Mouse (Mus musculus): ENCODE measurements at regions not wholly inside any gene's neighbourhood (a gene's known extent, or its start where the extent isn't known, plus 50 kb on each side); places are given as distances from the start of the nearest gene placed in this dataset.
A peak's percentile ranks its signal among the peaks of the same experiment; 100 is the strongest.

DNA sequence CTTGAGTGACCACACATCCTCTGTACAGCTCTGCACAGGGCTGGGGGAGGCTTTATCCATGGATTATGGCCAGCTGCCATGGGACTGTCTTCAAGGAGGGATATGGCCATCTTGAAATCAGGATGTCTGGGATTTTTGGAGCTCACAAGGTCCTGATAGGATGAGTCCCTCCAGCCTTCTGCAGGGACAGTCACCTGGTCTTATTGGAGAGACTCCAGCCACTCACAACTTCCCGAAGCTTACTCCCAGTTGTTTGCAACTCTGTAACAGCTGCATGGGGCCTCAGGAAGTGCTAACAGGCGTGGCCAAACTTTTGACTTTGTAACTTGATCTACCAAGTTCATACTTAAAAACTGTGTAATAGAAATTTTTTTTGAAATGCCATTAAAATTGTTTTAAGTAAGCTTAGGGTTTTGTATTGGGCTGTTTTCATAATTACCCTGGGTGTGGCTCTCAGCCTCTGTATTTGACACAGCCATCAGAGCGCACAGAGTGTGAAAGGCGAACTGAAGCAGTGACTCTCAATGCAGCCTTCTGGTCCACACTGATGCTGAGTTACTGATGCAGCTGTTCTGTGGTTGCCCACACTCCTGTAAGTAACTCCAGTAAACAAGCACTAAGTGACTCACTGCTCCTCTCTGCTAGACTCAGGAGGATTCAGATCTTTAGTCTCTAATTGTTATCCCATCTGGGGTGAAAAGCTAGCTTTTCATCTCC, 84.0 kb upstream of the Zc3h12a start:
- ATAC-seq (replicated peaks; ENCODE audit: poor library complexity), result no peak

DNA sequence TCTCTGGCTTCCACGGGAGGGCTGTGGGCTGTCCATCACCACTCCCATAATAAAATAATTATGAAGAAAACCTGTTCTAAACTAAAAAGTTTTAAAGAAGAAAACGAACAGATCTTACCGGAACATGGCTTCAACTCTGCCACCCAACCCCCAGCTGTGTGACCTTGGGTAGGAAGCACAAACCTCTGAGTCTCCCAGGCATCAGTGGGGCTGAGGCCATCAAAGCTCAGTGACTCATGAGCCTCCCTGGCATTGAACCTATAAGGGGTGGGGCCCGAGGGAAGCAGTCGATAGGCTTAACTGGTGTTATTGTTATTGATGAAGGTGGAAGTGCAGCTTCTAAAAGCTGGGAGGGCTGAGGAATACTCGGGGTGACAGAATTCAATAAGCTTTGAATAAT, 83.1 kb upstream of the Zc3h12a start:
- no peak for ATAC-seq (replicated peaks; ENCODE audit: poor library complexity)

DNA sequence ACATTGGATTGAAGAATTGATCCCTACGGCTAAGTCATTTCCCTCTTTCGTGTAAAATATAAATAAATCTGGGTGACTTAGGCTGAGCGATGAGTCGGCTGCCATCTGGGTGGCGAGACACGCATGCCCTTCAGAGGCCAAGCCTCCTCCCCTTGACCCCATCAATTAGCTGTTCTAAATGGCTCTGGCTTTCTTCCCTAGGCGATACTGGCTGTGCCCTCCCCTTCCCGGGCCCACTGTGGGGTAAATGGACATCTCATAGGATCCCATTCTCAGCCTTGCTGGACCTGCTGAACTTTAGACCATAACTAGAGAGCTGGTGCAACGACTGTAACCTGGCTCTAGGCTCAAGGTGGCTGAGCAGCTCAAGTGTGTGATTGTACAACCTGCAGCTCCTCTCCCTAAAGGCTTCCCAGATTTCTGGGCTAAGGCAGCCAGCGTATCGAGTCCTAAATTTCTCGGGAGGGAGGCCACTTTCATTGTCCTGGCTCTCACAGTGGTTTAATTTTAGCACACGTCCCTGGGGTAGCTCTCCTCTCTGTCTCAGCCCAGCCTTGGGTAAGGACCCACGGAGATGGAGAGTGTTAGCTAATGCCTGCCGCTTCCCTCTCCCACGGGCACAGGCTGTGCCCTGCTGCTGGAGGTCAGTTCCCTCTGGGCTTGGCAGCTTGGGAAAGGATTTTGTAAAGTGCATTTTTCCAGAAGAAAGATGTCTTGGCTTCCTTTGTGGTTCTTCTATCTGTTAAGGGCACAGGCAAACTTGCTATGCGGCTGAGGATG, 80.7 kb upstream of the Zc3h12a start:
- no peak for ATAC-seq (replicated peaks; ENCODE audit: poor library complexity)

DNA sequence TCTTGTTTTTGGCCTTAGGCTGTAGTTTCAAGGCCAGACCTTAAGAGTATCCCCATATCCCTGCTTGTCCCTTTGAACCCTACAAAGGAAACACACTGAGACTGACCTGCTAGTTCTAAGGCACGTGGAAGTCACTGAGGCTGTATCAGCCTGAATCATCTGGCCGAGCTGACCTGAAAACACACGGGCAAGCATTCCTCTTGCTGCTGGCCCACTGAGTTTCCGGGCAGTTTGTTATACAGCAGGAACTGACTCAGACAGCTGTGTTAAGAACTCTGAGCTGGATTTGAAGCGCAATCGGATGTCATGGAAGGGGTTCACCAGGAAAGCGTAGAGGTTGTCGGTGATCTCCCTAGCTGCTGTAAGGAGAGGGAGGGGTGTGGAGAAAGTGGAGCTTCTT, 75.9 kb upstream of the Zc3h12a start:
- ATAC-seq (replicated peaks; ENCODE audit: poor library complexity), result no peak

DNA sequence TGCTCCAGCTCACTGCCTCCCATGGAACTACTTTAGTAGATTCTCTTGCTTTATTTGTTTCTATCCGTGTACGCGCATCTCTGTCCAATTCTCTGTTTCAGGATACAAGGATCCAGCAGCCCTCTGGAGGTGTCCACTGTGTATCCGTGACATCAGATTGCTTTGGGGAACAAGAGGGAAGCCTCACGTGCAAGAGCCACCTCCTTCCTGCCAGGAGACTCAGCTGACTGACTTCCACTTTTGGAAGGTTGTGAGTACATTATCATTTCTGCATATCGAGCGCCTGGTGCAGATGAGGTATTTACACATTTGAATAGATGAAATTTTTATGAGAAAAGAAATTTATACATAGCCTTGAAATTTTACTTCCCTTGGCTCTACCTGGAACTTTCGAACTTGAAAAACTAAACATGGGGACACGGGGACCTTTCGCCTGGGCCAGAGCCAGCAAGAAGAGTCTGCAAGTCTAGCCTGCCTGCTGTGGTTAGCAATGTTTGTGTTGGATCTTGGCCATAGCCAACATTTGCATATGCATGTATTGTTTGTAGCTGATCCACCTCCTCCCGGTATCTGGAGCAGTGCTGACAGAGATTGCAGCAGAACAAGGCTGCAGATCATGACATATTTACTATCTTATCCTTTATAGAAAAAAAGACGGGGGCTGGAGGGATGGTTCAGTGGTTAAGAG, 74.1 kb upstream of the Zc3h12a start:
- ATAC-seq (replicated peaks; ENCODE audit: poor library complexity), result peak; percentile 77

DNA sequence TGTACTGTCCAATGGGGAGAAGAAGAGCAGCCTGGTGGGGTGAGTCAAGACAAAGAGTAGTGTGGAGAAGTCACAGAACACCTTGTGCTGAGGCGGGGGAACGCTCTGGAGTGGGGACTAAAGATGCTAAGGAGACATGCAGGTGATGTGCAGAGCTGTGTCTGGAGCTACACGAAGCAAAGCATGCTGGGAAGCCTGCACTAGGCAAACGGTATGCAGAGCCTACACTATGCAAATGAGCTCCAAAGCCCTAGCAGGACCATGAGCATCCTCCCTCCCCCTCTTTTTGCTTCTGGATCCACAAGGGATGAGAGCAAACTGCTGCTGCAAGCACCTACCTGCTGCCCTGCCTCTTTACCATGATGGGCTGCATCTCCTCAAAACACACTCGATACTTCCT, 73.1 kb upstream of the Zc3h12a start:
- no peak for ATAC-seq (replicated peaks; ENCODE audit: poor library complexity)

DNA sequence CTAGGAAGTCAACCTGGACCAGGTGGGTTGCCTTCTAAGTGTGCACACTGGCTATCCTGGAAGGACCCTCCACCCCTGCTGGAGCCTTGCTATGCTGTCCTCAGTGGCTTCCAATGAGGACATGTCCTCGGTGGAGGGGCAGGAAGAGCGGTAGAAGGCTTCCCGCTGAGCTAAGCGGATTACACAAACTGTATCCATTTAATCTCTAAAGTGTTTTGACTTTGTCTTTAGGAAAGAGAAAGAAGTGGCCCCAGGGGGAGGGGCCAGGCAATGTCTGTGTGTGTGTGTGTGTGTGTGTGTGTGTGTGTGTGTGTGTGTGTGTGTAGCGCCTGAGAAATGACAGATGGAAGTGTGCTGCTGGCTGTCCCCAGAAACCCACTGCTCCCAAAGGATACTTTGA, 71.6 kb upstream of the Zc3h12a start:
- no peak for ATAC-seq (replicated peaks; ENCODE audit: poor library complexity)

DNA sequence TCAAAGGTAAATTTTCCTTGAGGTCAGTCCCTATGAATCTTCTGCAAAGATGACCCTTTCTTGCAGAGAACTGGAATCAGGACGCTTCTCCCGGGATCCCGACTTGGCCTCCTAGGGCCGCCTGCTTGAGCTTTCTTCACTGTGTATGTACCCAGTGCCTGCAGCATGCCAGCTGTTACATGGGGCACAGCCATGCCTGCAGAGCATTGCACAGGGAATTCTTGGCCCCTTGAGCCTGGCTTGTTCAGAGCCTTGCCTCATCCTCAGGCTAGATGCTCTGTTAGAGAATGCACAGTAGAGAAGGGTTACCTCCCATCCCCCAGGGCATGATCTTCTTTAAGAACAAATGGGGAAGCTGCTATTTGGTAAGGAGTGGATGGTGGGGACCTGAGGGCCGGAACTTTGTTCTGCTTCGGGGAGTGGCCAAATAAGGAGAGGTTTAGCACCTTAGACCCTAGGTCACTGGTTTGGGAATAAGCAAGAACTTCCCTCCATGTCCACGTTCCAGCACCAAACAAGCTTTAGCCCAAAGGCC, 68.3 kb upstream of the Zc3h12a start:
- ATAC-seq (replicated peaks; ENCODE audit: poor library complexity), result peak; percentile 78

DNA sequence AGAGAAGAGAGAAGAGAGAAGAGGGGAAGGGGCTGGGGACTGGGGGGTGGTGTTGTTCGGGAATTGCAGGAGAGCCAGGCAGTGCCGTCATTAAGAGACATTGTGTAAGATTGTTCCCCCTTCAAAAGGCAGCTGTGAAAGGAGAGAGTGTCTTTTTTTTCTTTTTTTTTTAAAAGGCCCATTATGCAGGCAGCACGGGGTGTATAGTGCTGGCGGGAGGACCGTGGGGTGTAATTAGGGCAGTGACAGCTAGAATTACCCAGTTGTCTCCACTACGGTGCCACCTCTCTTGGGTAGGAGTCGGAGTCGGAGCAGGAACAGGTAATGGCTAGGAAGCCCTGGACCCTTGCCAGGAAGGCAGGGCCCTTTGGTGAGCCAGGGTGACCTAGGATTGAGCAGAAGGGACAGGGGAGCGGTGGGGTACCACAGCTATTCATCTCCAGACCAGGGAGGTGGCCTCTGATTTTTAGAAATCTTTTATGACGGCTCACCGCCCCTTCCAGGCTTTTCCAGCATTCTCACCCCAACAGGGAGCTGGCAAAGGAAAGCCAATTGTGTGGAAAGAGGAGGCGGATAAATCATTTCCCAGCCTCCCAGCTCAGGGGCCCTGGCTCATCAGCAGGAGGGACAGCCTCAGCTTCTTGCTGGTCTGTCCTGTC, 67.2 kb upstream of the Zc3h12a start:
- no peak for ATAC-seq (replicated peaks; ENCODE audit: poor library complexity)

DNA sequence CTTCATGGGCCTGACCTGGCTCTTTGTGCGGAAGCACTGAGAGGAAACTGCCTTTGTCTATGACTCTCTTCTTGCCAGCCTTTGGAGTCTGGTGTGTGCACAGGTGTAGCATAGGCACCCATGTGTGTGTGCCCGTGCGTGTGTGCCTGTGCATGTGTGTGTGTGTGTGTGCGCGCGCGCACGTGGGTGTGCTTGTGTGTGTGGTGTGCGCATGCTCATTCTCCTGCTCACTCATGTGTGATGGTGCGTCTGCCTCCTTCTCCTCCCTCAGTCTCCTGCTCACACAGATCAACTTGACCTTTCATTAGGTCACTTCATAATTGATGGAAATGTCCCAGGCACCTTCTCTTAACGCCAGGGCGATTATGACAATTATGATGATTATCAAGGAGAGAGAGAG, 66.7 kb upstream of the Zc3h12a start:
- no peak for ATAC-seq (replicated peaks; ENCODE audit: poor library complexity)

DNA sequence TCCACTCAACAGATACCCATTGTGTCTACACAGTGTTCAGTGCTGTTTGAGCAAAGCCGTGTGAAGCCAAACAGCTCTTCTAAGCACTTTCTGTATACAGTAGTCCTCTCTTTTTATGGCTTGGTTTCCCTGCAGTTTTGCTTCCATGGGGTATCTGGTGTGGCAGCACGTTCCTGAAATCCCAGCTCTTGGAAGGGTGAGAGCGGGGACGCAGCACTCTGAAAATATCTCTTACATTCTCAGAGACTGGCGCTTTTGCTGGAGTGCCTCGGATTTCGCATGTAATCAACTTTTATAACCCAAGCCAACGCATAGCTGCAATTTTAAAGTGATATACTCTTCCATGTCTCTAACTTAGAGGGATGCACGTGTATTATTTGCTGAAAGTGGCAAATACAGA, 64.0 kb upstream of the Zc3h12a start:
- ATAC-seq (replicated peaks; ENCODE audit: poor library complexity), result no peak

DNA sequence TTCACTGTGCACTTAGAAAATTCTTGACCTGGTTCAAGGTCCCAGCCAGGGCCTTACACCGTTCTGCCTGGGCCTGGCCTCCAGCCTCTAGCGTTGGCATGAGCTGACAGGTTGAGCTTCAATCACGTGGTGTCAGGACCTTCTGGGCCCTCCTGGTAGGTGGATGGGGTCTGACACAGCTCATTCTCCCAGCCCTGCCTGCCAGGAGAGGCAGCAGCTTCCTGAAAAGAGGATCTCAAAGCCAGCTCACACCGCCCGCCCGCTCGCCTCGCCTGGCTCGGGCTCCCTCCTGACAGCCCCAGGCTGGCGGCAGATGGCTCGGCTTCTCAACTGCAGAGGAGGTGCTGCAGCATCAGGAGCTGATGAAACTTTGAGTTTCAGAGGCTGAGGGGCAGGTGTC, 63.4 kb upstream of the Zc3h12a start:
- peak; percentile 43 for ATAC-seq (replicated peaks; ENCODE audit: poor library complexity)

DNA sequence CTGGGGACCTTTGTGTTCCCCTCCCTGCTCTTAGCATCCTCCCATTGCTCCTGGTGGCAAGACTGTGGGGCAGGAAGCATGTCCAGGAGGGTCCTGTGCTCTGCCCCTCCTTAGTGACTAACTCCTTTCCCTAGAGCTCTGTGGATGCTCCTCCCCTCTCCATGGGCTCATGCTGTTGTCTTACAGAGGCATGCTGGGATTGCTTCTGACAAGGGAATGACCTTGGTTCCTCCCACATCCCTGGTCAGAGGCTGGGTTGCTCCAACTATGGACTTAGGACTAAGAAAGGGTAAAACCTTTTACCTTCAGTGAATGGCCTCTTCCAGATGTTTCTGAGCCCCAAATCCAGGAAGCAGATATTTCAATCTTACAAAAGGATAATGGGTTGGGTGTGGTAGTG, 62.3 kb upstream of the Zc3h12a start:
- ATAC-seq (replicated peaks; ENCODE audit: poor library complexity), result no peak

DNA sequence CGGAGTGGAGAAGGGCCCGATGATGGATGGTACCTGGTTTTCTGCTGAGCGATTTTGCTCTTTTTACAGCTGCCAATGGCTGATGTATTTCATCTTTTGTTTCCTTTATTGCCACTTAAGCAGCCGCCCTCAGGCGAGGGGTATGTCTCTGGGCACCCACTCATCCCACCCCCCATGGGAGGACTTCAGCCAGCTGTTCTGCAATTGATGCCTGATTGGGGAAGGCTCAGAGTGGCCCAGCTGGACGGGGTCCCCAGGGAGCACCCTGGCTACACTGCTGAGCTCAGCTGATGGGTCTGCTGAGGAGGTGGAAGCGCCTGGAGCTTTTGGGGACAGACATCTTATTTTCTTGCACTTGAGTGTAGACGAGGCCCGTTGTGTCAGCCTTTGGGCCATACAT, 58.6 kb upstream of the Zc3h12a start:
- no peak for ATAC-seq (replicated peaks; ENCODE audit: poor library complexity)

DNA sequence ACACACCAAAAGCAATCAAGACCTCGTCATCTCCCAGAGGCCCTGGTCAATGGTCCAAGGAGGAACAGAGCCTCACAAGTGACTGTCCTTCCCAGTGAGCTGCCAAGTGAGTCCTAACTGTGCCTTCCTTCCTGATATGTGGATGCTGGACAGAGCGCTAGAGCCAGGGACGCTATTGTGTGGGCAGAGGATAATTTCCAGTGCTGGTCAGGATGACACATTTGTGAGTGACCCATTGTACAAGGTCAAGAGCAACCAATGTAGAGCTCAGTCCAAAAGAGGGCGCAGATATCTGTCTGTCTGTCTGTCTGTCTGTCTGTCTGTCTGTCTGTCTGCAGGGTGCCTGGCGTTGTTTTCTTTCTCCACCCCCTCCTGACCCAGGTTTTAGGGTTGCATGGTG, 57.4 kb upstream of the Zc3h12a start:
- no peak for ATAC-seq (replicated peaks; ENCODE audit: poor library complexity)

DNA sequence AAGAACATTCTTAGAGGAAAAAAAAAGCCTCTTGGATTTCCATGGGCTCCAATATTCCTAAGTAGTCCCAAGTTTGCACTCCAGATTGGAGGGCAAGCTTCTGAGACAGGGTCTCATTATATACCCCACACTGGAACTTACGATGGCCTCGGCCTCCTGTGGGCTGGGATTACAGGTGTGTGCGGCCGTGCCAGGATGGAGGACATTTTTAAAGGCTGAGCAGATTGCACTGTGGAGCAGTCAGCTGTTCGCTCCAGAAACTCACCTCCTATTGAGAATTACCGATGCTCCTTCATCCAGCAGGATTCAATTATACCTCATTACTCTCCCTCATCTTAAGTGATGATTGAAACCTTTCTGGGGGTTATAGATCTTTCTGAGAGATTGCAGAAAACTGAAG, 53.3 kb upstream of the Zc3h12a start:
- no peak for ATAC-seq (replicated peaks; ENCODE audit: poor library complexity)

DNA sequence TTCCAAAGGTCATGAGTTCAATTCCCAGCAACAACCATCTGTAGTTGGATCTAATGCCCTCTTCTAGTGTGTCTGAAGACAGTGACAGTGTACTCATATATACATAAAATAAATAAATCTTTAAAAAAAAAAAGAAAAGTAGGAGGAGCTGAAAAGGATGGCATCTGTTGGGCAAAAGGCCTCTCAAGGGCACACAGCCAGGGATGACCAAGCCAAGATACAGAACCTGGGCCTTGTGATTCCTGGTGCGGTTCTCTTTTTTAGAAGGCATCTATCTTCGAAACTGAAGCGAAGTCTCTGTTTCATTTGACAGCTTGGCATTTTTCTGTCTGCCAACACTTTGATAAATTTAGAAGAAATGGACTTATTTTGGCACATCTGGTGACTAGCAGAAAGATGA, 50.9 kb upstream of the Zc3h12a start:
- no peak for ATAC-seq (replicated peaks; ENCODE audit: poor library complexity)

DNA sequence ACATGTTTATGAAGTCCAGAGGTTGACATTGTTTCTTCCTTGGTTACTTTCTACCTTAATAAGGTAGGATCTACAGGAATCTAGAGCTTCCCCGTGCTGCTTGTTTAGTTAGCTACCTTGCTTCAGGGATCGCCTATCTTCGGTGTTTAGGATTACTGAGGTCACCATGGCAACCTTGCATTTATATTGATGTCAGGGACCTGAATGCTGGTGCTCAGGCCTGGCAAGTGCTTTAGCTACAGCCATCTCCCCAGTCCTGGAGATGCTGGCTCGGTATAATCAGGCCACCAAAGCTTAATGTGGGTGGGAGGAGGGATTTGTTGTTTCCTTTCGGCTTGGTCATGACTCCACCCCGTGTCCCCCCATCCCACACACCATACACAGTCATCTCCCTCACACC, 50.0 kb upstream of the Zc3h12a start:
- ATAC-seq (replicated peaks; ENCODE audit: poor library complexity), result no peak
